Mouse (Mus musculus) brain, adult 2 months (tissue): Measurements from ENCODE around the gene Pdhx.
A peak's percentile ranks its signal among the peaks of the same experiment; 100 is the strongest.

Experiments
- DNase-seq: peaks from one replicate; pipeline ENCODE4 v3.0.0; 2011; ENCODE audit warnings: low read depth, low spot score

Pdhx gene

GRCm38 (mm10) chr2:103062865-103063264, 10.4 kb downstream of the Pdhx start:
- peak; percentile 75 for DNase-seq

GRCm38 (mm10) chr2:103058266-103058665, 15.0 kb downstream of the Pdhx start:
- DNase-seq = no peak

- no peak for DNase-seq
These were observed 17.5 kb downstream of the Pdhx start for GRCm38 (mm10) chr2:103055820-103056219.

- DNase-seq = peak; percentile 6
These were observed 21.1 kb downstream of the Pdhx start for GRCm38 (mm10) chr2:103051937-103052893.

- DNase-seq = peak; percentile 65
These were observed 28.0 kb downstream of the Pdhx start for GRCm38 (mm10) chr2:103045286-103045685.

- no peak for DNase-seq
These were observed 32.4 kb downstream of the Pdhx start for GRCm38 (mm10) chr2:103040896-103041295.

GRCm38 (mm10) chr2:103037831-103038230, 35.5 kb downstream of the Pdhx start:
- DNase-seq = no peak

GRCm38 (mm10) chr2:103022728-103023127, 50.6 kb downstream of the Pdhx start:
- peak; percentile 18 for DNase-seq

- DNase-seq = peak; percentile 38
These were observed 52.9 kb downstream of the Pdhx start for GRCm38 (mm10) chr2:103020191-103020987.

- DNase-seq = peak; percentile 65
These were observed 54.4 kb downstream of the Pdhx start for GRCm38 (mm10) chr2:103018817-103019494.

GRCm38 (mm10) chr2:103017391-103017824, 55.9 kb downstream of the Pdhx start:
- peak; percentile 25 for DNase-seq

GRCm38 (mm10) chr2:103016089-103016488, 57.2 kb downstream of the Pdhx start:
- DNase-seq = no peak

GRCm38 (mm10) chr2:103012782-103013575, 60.3 kb downstream of the Pdhx start:
- peak; percentile 29 for DNase-seq

GRCm38 (mm10) chr2:103008221-103008620, 65.1 kb downstream of the Pdhx start:
- DNase-seq = no peak

- no peak for DNase-seq
These were observed 68.7 kb downstream of the Pdhx start for GRCm38 (mm10) chr2:103004599-103004998.

- DNase-seq = no peak
These were observed 74.1 kb downstream of the Pdhx start for GRCm38 (mm10) chr2:102999153-102999575.

- DNase-seq = peak; percentile 28
These were observed 75.0 kb downstream of the Pdhx start for GRCm38 (mm10) chr2:102998356-102998755.

GRCm38 (mm10) chr2:102997874-102998273, 75.4 kb downstream of the Pdhx start:
- DNase-seq = no peak

GRCm38 (mm10) chr2:102993841-102994607, 79.3 kb downstream of the Pdhx start:
- DNase-seq = no peak

GRCm38 (mm10) chr2:102992405-102992804, 80.9 kb downstream of the Pdhx start:
- no peak for DNase-seq
